Mouse (Mus musculus): ENCODE data around the gene Smoc1. TPM values are rescaled to one million over a fixed set of nuclear protein-coding genes. Genes with fewer than 3 reads are reported as not detected.

Smoc1 gene
- polyA plus RNA-seq, 1 experiment from 2014 or later, result 10.7 TPM

DNA sequence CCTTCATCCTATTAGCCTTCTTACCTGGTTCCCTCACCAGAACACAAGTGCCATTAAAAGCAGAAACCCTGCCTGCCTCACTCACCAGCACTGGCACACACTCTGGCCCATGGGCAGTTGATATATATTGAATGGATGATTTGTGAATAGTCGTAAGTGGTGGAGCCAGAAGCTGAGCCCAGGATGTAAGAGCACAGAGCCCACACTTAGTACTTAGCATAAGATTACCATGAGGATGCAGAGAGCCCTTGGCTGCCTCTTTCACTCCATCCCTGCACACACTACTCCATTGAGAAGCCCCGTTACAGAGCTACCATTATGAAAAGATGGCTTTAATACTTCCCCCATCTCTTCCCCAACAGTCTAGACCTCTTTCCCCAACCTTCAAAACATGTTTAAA, 198.2 kb downstream of the Smoc1 start:
- Histone ChIP-seq H3K4me3 (ENCODE audit: low read depth, low read length) (no peak overlapping the region), H3K9ac (ENCODE audit: low read depth, low read length) (no peak overlapping the region), H3K36me3 (ENCODE audit: control insufficient read depth, insufficient read depth, low read length) (no peaks in the 10 kb centered on the region), H3K4me1 (ENCODE audit: control insufficient read depth, insufficient read depth, low read length) (no peaks in the 10 kb centered on the region), H3K4me2 (ENCODE audit: low read depth, low read length) (no peak overlapping the region), H3K27ac (replicated peaks; ENCODE audit: low read depth, low read length) (no peak overlapping the region), H3K9me3 (ENCODE audit: control insufficient read depth, low read length) (no peaks in the 10 kb centered on the region), H3K27me3 (replicated peaks; ENCODE audit: control insufficient read depth, insufficient read depth, low read length) (no peaks in the 10 kb centered on the region)
- no peak for ATAC-seq (ENCODE audit: low read depth)
- WGBS, result 76% methylated on average over 2 of the region's 2 CpGs
- DNase-seq (ENCODE audit: low spot score), result no peak

DNA sequence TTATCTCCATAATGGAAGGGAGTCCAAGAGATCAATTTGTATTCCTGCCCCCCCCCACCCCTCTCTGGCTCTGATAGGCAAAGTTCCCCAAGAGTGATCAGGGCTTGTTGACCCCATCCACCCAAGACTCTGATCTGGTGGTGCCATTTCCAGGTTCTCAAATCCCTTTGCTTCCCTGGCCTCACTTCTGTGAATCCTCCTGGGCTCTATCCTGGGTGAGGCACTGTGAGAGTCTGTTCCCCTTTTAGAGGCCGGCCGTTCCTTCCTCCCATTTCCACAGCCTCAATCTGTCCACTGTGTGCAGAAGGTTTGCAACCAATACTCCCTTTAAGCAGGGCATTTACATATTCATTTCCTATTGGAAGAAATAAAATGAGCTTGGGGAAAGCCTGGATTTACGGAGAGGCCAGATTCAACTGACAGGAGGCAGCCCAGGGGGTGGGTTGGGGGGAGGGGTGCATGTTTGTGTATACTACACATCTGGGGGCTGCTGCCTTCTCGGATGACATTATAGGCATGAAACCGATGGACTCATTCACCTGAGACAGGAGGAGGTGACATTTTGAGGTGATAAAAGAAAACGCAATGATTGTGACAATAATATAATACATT, 199.5 kb downstream of the Smoc1 start:
- 26% methylated on average over 6 of the region's 6 CpGs for WGBS
- no peaks in the 10 kb centered on the region for H3K36me3 ChIP-seq (ENCODE audit: control insufficient read depth, insufficient read depth, low read length)
- H3K27me3 ChIP-seq (replicated peaks; ENCODE audit: control insufficient read depth, insufficient read depth, low read length), result no peaks in the 10 kb centered on the region
- H3K4me2 ChIP-seq (ENCODE audit: low read depth, low read length), result no peak overlapping the region
- no peak for ATAC-seq (ENCODE audit: low read depth)
- no peak overlapping the region for H3K4me3 ChIP-seq (ENCODE audit: low read depth, low read length)
- no peak overlapping the region for H3K27ac ChIP-seq (replicated peaks; ENCODE audit: low read depth, low read length)
- no peak overlapping the region for H3K9ac ChIP-seq (ENCODE audit: low read depth, low read length)
- no peaks in the 10 kb centered on the region for H3K4me1 ChIP-seq (ENCODE audit: control insufficient read depth, insufficient read depth, low read length)
- no peaks in the 10 kb centered on the region for H3K9me3 ChIP-seq (ENCODE audit: control insufficient read depth, low read length)
- DNase-seq (ENCODE audit: low spot score), result peak; percentile 16

DNA sequence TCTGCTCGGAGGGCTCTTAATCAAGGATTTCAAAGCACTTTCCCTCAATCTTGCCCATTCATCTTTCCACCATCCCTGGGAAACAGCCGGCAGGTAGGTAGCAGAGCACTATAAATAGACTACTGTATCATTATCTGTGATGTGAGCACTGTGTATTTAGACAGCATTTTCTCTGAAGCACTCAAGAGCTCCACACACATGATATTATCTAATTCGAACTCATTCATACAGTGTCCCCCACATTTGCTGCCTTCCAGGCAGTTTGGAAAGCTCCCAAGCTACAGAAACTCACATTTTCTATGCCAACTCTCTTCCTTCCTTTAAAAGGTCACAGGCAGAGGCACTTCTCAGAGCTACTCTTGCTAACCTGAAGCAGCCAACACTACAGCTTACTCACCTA, 200.0 kb downstream of the Smoc1 start:
- ATAC-seq (ENCODE audit: low read depth) (no peak), DNase-seq (ENCODE audit: low spot score) (peak; percentile 4)
- Histone ChIP-seq H3K4me3 (ENCODE audit: low read depth, low read length) (no peak overlapping the region), H3K4me2 (ENCODE audit: low read depth, low read length) (no peak overlapping the region), H3K9me3 (ENCODE audit: control insufficient read depth, low read length) (no peaks in the 10 kb centered on the region), H3K4me1 (ENCODE audit: control insufficient read depth, insufficient read depth, low read length) (no peaks in the 10 kb centered on the region), H3K27me3 (replicated peaks; ENCODE audit: control insufficient read depth, insufficient read depth, low read length) (no peaks in the 10 kb centered on the region), H3K9ac (ENCODE audit: low read depth, low read length) (no peak overlapping the region), H3K27ac (replicated peaks; ENCODE audit: low read depth, low read length) (no peak overlapping the region), H3K36me3 (ENCODE audit: control insufficient read depth, insufficient read depth, low read length) (no peaks in the 10 kb centered on the region)
- WGBS, result 66% methylated on average over 3 of the region's 3 CpGs

DNA sequence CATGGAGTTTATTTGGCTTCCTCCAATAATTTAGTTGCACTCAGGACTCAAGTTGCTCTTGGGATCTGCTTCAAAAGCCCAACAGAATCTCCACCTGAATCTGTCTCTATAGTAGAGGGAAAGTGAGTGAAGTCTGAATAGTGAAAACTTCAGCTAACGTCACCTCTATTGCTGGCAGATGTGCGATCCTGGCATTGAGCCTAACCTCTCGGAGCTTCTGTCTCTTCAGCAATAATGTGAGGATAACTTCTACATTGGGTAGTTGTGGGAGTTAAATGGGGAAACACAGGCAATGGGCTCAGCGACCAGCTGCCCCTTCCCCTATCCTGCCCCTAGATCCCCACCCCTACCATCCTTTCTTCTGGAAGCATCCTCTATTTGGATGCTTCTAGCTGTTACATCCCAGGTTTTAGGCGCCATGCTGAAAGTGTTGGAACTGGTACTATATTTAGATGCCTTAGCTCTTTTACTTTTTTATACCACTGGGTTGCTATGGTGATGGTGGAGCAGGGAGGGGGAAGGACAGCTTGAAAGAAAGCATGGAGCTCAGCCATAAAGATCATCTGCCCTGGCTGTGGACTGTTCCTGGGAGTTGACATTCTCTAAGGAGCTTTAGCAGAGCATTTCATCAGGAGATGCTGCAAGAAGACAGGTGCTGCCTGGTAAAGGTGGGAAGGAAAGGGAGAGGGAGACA, 201.3 kb downstream of the Smoc1 start:
- WGBS, result 55% methylated on average over 5 of the region's 5 CpGs
- Histone ChIP-seq H3K27ac (replicated peaks; ENCODE audit: low read depth, low read length) (no peak overlapping the region), H3K4me2 (ENCODE audit: low read depth, low read length) (no peak overlapping the region), H3K9ac (ENCODE audit: low read depth, low read length) (no peak overlapping the region), H3K27me3 (replicated peaks; ENCODE audit: control insufficient read depth, insufficient read depth, low read length) (no peaks in the 10 kb centered on the region), H3K36me3 (ENCODE audit: control insufficient read depth, insufficient read depth, low read length) (no peaks in the 10 kb centered on the region), H3K4me3 (ENCODE audit: low read depth, low read length) (no peak overlapping the region), H3K4me1 (ENCODE audit: control insufficient read depth, insufficient read depth, low read length) (no peaks in the 10 kb centered on the region), H3K9me3 (ENCODE audit: control insufficient read depth, low read length) (no peaks in the 10 kb centered on the region)
- no peak for ATAC-seq (ENCODE audit: low read depth)
- peak; percentile 14 for DNase-seq (ENCODE audit: low spot score)

DNA sequence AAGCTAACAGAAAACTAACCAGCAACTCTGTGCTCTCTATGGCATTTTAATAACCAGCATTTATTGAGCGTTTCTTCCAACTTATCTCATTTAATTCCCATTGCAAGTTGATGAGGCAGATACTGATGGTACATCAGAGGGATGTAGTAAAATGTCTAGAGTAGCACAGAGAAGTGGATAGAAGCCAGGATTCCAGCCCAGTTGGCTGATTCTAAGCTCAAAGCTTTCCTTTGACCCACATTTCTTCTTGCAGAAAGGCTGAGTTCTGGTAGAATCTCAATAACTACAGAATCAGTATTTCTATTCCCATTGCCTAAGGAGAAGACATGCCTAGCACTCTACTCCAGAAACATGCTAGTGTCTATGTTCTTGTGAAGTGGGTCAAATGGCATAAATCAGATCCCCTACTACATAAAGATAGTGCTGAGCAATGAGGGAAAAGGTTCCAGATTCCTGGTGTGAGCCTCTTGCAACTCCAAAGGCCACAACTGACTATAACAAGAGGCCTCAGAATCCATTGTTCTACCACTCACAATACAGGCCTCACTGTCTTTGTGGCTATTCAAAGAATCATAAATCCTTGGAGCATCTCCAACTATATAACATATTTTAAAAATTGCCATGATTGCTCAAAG, 207.3 kb downstream of the Smoc1 start:
- Histone ChIP-seq H3K4me3 (ENCODE audit: low read depth, low read length) (no peak overlapping the region), H3K4me1 (ENCODE audit: control insufficient read depth, insufficient read depth, low read length) (no peaks in the 10 kb centered on the region), H3K9me3 (ENCODE audit: control insufficient read depth, low read length) (peaks cover 5% of the 10 kb centered on the region), H3K27me3 (replicated peaks; ENCODE audit: control insufficient read depth, insufficient read depth, low read length) (no peaks in the 10 kb centered on the region), H3K4me2 (ENCODE audit: low read depth, low read length) (no peak overlapping the region), H3K9ac (ENCODE audit: low read depth, low read length) (no peak overlapping the region), H3K27ac (replicated peaks; ENCODE audit: low read depth, low read length) (no peak overlapping the region), H3K36me3 (ENCODE audit: control insufficient read depth, insufficient read depth, low read length) (no peaks in the 10 kb centered on the region)
- ATAC-seq (ENCODE audit: low read depth) (no peak), DNase-seq (ENCODE audit: low spot score) (no peak)
- WGBS, result 88% methylated on average over 1 of the region's 1 CpGs

DNA sequence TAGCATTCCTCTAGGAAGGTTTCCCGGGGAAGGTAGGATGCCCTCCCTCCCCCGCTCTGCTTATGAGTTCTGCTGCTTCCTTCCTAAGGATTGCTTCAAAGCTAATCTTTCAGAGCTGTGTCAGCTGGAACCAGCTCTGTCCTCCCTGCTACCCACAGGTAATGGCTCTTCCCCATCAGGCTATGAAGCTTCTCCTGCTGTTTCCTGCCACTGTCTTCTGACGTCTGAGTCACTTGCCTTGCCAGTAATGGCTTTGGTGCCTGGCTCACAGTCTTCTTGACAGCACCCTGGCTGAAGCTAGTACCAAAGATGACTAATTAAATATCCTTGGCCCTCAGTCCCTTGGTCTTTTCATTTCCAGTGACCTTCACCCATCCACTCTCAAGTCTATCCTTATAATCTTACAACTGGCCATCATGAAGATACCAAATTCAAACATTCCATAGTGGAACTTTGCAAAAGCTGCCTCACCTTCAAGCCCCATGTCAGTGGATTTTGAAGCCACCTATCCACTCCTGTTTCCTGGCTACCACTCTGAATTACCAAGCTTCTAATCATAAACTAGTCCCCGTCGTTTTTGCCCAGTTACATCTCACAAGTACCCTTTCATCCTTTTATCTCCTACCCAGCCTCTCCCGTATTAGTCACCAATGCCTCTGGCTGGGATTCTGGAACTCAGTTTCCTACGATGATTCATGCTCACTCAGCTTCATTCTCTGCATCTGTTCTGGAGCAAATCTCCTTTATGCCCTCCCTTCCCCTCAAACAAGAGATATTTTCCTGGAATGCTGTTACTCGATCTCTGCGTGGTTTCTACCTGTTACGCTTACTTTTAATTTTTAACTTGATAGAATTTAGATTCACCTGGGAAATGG, 209.1 kb downstream of the Smoc1 start:
- Histone ChIP-seq H3K27ac (replicated peaks; ENCODE audit: low read depth, low read length) (no peak overlapping the region), H3K9me3 (ENCODE audit: control insufficient read depth, low read length) (peaks cover 5% of the 10 kb centered on the region), H3K36me3 (ENCODE audit: control insufficient read depth, insufficient read depth, low read length) (no peaks in the 10 kb centered on the region), H3K27me3 (replicated peaks; ENCODE audit: control insufficient read depth, insufficient read depth, low read length) (no peaks in the 10 kb centered on the region), H3K9ac (ENCODE audit: low read depth, low read length) (no peak overlapping the region), H3K4me3 (ENCODE audit: low read depth, low read length) (no peak overlapping the region), H3K4me1 (ENCODE audit: control insufficient read depth, insufficient read depth, low read length) (no peaks in the 10 kb centered on the region), H3K4me2 (ENCODE audit: low read depth, low read length) (no peak overlapping the region)
- DNase-seq (ENCODE audit: low spot score) (no peak), ATAC-seq (ENCODE audit: low read depth) (no peak)
- 84% methylated on average over 10 of the region's 10 CpGs for WGBS

Small RNAs within 50 kb of the gene (microRNA-seq; reads per million reads assigned to microRNA genes)
- gene Mir3067 (ENCODE audit: borderline number of aligned reads), result 2.2 reads per million, percentile 8 among the genes with 10 or more reads in this experiment

Other genes starting within 250 kb of the Smoc1 start
- gene Susd6, start 236.3 kb upstream of the Smoc1 start, polyA plus RNA-seq (2014; fragmentation: Nextera tagmentation; extraction: Ambion mirVana), result 20.6 and 21.0 TPM in 2 replicates
- 323 and 397 TPM in 2 replicates for gene Srsf5, start 81.3 kb upstream of the Smoc1 start, polyA plus RNA-seq (2014; fragmentation: Nextera tagmentation; extraction: Ambion mirVana)
- gene Slc10a1, start 58.1 kb upstream of the Smoc1 start, polyA plus RNA-seq (2014; fragmentation: Nextera tagmentation; extraction: Ambion mirVana), result 0.45 and 0.47 TPM in 2 replicates